Mouse (Mus musculus) neural tube, embryonic 11.5 days (tissue): Measurements from ENCODE around the gene Rfxank. TPM values are rescaled to one million over a fixed set of nuclear protein-coding genes. Genes with fewer than 3 reads are reported as not detected.

Experiments used
- ATAC-seq: fragments of 200-750 bp; cut with Nextera tagmentation; 2 replicates; pipeline ENCODE4 v1.8.0; 2017; ENCODE audit warnings: moderate number of reproducible peaks, mild to moderate bottlenecking, moderate TSS enrichment, moderate library complexity; ENCODE audit not compliant: insufficient read depth, low FRiP score, low TSS enrichment
- DNase-seq: peaks from one replicate; pipeline ENCODE4 v3.0.0-alpha.2; 2015; ENCODE audit warnings: low spot score
- H3K27ac ChIP-seq: fragments of 300-500 bp; sonication (generic); 2 replicates; pipeline ENCODE4 v1.5.1; 2014; ENCODE audit warnings: low read depth, mild to moderate bottlenecking, low read length
- H3K27me3 ChIP-seq: fragments of 300-500 bp; sonication (generic); 2 replicates; pipeline ENCODE4 v1.6.1; 2014; ENCODE audit warnings: mild to moderate bottlenecking, low read length, mixed read lengths; ENCODE audit not compliant: control insufficient read depth, insufficient read depth
- H3K36me3 ChIP-seq: fragments of 300-500 bp; sonication (generic); 2 replicates; pipeline ENCODE4 v1.6.1; 2014; ENCODE audit warnings: mild to moderate bottlenecking, low read length, moderate library complexity, mixed read lengths; ENCODE audit not compliant: control insufficient read depth, insufficient read depth
- H3K4me1 ChIP-seq: fragments of 300-500 bp; sonication (generic); 2 replicates; pipeline ENCODE4 v1.6.1; 2014; ENCODE audit warnings: low read length, mixed read lengths; ENCODE audit not compliant: control insufficient read depth, insufficient read depth
- H3K4me2 ChIP-seq: fragments of 300-500 bp; sonication (generic); 2 replicates; pipeline ENCODE4 v1.6.1; 2014; ENCODE audit warnings: low read depth, mild to moderate bottlenecking, moderate library complexity
- H3K4me3 ChIP-seq: fragments of 300-500 bp; sonication (generic); 2 replicates; pipeline ENCODE4 v1.5.1; 2014; ENCODE audit warnings: low read depth, low read length
- H3K9ac ChIP-seq: fragments of 300-500 bp; sonication (generic); 2 replicates; pipeline ENCODE4 v1.6.1; 2014; ENCODE audit warnings: mild to moderate bottlenecking, low read length
- H3K9me3 ChIP-seq: fragments of 300-500 bp; sonication (generic); 2 replicates; pipeline ENCODE4 v1.6.1; 2016; ENCODE audit warnings: low read length; ENCODE audit not compliant: control insufficient read depth
- WGBS: fragments of 180-500 bp; shearing (Covaris S2); extraction: QIAGEN DNeasy Blood & Tissue Kit; methylation state at CpG from one replicate; pipeline ENCODE4 v1.1.7; 2014; 5-methylcytosine and 5-hydroxymethylcytosine counted together
- polyA plus RNA-seq: library from polyadenylated mRNA; unstranded; fragments of >200 nt; fragmentation: Nextera tagmentation; extraction: Ambion mirVana; gene quantifications from 2 replicates; pipeline ENCODE4 v1.2.1, GENCODE M21; 2014

The Rfxank gene
- polyA plus RNA-seq, 1 experiment from 2014 or later: 13.3 TPM

DNA sequence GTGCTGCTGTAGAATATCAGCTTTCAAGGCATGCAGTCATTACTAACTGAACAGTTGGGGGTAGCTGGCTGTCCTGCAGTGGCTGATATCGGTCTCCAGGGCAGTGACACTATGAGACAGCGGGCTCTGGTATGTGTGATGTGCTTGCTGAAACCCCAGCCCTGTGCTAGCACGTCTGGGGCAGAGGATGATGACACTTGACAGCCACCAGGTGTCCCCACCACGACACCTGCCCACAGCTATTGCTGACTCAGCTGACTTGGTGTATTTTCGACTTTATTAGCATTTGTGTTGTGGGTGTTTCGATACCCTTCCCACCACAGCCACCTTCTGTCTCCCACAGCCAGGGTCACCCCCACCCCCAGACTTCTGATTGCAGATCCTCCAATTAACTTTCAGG, 34.4 kb downstream of the Rfxank start:
- 23% methylated on average over 6 of the region's 6 CpGs for WGBS
- H3K36me3 ChIP-seq: peaks cover 2% of the 10 kb centered on the region; the same call in 1 of the 2 replicates
- peaks cover 2% of the 10 kb centered on the region; the same call in 1 of the 2 replicates for H3K27me3 ChIP-seq
- 0 out of 2 replicates have a peak, but pooled peaks have one; percentile 52 for ATAC-seq
- no peak for DNase-seq
- no peak overlapping the region for H3K9ac ChIP-seq
- H3K9me3 ChIP-seq: no peaks in the 10 kb centered on the region
- no peaks in the 10 kb centered on the region for H3K4me1 ChIP-seq
- H3K4me2 ChIP-seq: no peak overlapping the region
- H3K27ac ChIP-seq: no peak overlapping the region
- no peak overlapping the region for H3K4me3 ChIP-seq

DNA sequence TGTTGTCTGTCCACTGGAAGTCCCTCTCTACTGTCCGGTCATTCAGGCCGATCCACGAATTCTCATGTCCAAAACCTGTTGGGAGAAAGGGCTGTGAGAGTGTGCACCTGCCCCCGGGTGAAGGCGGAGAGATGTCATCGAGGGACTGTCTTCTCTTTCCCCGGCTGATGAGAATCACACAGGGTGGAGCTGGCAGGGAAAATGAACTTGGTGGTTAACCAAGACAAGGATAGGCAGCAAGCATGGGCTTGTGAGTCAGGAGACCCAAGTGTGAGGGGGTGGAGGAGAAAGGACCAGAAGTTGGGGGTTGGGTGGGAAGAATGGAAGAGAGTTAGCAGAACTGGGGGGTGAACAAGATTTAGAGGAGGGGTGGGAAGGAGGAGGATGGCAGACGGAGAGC, 38.7 kb downstream of the Rfxank start:
- ATAC-seq (no peak), DNase-seq (no peak)
- H3K9me3 ChIP-seq: no peaks in the 10 kb centered on the region
- no peaks in the 10 kb centered on the region for H3K27me3 ChIP-seq
- no peak overlapping the region for H3K4me3 ChIP-seq
- H3K27ac ChIP-seq: no peak overlapping the region
- no peaks in the 10 kb centered on the region for H3K4me1 ChIP-seq
- H3K36me3 ChIP-seq: peaks cover 12% of the 10 kb centered on the region
- H3K9ac ChIP-seq: no peak overlapping the region
- no peak overlapping the region for H3K4me2 ChIP-seq
- WGBS: 85% methylated on average over 8 of the region's 8 CpGs

GRCm38 (mm10) chr8:70099276-70099675, 39.7 kb downstream of the Rfxank start:
- Histone ChIP-seq H3K27me3 (no peaks in the 10 kb centered on the region), H3K4me2 (no peak overlapping the region), H3K4me3 (no peak overlapping the region), H3K9ac (no peak overlapping the region), H3K36me3 (peaks cover 12% of the 10 kb centered on the region), H3K9me3 (no peaks in the 10 kb centered on the region), H3K4me1 (no peaks in the 10 kb centered on the region), H3K27ac (no peak overlapping the region)
- ATAC-seq (no peak), DNase-seq (no peak)
- 74% methylated on average over 8 of the region's 8 CpGs for WGBS

- ATAC-seq: no peak
- peaks cover 18% of the 10 kb centered on the region for H3K27me3 ChIP-seq
Observed at GRCm38 (mm10) chr8:70092786-70093185, 46.2 kb downstream of the Rfxank start.

GRCm38 (mm10) chr8:70089296-70089960, 49.5 kb downstream of the Rfxank start:
- H3K4me1 ChIP-seq: peaks cover 8% of the 10 kb centered on the region
- ATAC-seq: no peak
- no peak overlapping the region for H3K4me3 ChIP-seq
- no peaks in the 10 kb centered on the region for H3K36me3 ChIP-seq
- no peak overlapping the region for H3K27ac ChIP-seq
- H3K9ac ChIP-seq: no peak overlapping the region
- WGBS: 53% methylated on average over 9 of the region's 9 CpGs
- H3K4me2 ChIP-seq: no peak overlapping the region
- no peaks in the 10 kb centered on the region for H3K9me3 ChIP-seq
- DNase-seq: peak; percentile 43
- H3K27me3 ChIP-seq: peaks cover 52% of the 10 kb centered on the region

More at GRCm38 (mm10) chr8:70092786-70093185, 46.2 kb downstream of the Rfxank start:
- Histone ChIP-seq H3K36me3 (peaks cover 7% of the 10 kb centered on the region), H3K4me2 (no peak overlapping the region), H3K4me1 (peaks cover 7% of the 10 kb centered on the region), H3K9ac (no peak overlapping the region), H3K9me3 (no peaks in the 10 kb centered on the region), H3K4me3 (no peak overlapping the region), H3K27ac (no peak overlapping the region)
- 63% methylated on average over 8 of the region's 8 CpGs for whole genome bisulfite sequencing
- no peak for DNase-seq

DNA sequence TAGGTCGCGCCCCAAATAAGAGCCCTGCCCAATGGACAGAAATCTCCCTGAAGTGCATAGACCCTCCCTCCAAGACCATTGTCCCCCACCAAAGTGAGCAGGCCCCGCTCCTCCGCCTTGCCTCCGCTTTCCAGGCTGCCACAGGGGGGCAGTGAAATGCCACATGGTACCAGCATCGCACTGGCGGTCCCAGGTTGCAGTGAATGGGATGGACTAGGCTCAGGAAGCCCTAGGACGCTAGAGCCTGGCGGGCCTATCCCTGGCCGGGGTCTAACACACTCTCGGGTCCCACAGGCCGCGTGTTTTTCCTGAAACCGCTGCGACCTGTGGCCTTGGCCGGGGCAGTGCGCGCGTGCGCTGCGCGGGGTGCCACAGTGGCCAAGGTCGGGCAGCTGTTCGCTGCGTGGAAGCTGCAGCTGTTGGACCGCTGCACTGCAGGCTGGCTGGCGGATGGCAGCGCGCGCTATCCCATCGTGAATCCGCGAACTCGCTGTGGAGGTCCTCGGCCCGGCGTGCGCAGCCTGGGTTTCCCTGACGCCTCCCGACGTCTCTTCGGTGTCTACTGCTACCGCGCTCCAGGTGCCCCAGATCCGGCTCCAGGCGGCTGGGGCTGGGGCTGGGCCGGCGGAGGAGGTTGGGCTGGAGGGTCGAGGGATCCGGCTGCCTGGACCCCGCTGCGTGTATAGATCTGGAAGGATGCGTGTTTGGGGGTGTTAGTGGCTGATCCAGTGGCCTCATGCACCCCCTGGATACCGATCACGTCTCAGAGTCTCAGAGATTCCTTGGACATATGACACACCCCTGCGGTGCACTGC, 50.9 kb downstream of the Rfxank start:
- Histone ChIP-seq H3K27me3 (peaks cover 66% of the 10 kb centered on the region), H3K4me2 (peak overlapping the region; percentile 65), H3K4me3 (peak overlapping the region; percentile 31), H3K36me3 (no peaks in the 10 kb centered on the region), H3K9ac (peak overlapping the region; percentile 29), H3K27ac (no peak overlapping the region), H3K4me1 (peaks cover 15% of the 10 kb centered on the region), H3K9me3 (no peaks in the 10 kb centered on the region)
- ATAC-seq: peak; percentile 58
- peak; percentile 79 for DNase-seq
- 3% methylated on average over 56 of the region's 56 CpGs for WGBS

DNA sequence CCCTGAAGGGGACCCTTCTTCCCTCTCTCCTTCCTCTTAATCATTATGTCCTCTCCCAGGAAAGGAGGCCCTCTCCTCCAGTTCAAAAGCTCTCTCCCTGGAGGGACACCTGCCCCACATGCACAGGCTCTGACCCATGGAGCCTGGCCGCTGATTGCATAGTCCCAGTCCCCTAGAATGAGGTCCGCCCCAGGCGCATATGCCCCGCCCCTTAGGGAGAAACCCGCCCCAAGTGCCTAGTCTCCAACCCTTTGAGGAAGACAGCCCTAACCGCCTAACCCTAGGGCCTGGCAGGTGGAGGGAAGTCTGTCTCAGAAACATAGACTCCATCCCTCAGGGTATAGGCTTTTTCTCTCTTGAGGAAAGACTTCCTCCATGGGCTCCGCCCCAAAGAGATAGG, 51.7 kb downstream of the Rfxank start:
- no peaks in the 10 kb centered on the region for H3K36me3 ChIP-seq
- 2% methylated on average over 7 of the region's 7 CpGs for WGBS
- DNase-seq (no peak), ATAC-seq (no peak)
- H3K4me2 ChIP-seq: no peak overlapping the region
- H3K9ac ChIP-seq: no peak overlapping the region
- H3K27ac ChIP-seq: no peak overlapping the region
- H3K4me1 ChIP-seq: peaks cover 16% of the 10 kb centered on the region
- peaks cover 71% of the 10 kb centered on the region for H3K27me3 ChIP-seq
- no peak overlapping the region for H3K4me3 ChIP-seq
- H3K9me3 ChIP-seq: no peaks in the 10 kb centered on the region

GRCm38 (mm10) chr8:70086151-70086550, 52.8 kb downstream of the Rfxank start:
- 45% methylated on average over 1 of the region's 1 CpGs for WGBS

More at GRCm38 (mm10) chr8:70086151-70086550, 52.8 kb downstream of the Rfxank start:
- H3K9me3 ChIP-seq: no peaks in the 10 kb centered on the region
- H3K9ac ChIP-seq: no peak overlapping the region
- H3K4me1 ChIP-seq: peaks cover 16% of the 10 kb centered on the region
- no peak overlapping the region for H3K27ac ChIP-seq
- no peaks in the 10 kb centered on the region for H3K36me3 ChIP-seq
- no peak overlapping the region for H3K4me3 ChIP-seq
- H3K4me2 ChIP-seq: no peak overlapping the region
- ATAC-seq (no peak), DNase-seq (no peak)
- peaks cover 71% of the 10 kb centered on the region for H3K27me3 ChIP-seq
